Mouse (Mus musculus) thymus, postnatal 10 days (tissue): ENCODE data around the gene Rtbdn.

Experiments used
- DNase-seq, 2 experiments: peaks; one replicate each; pipeline ENCODE4 v3.0.0; 2021; ENCODE audit warnings: low spot score in 2 of 2

Rtbdn gene

DNA sequence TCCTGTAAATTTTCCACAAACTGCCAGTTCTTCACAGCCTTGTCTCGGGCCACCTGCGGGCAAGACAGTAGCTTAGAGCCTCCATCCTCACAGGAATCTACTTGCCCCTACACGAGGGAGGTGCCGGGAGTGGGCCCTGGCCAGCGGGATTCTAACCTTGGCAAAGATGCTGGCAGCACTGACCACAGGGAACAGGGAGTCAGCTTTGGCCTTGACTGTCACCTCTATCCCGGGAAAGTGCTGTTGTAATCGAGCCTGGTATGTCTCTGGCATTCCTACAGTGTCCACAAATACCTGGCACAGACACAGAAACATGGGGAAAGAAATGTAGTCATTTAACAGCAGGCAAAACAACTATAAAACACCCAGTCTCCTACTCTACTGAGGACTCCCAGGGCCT is 13.0 kb downstream of the Rtbdn start:
- DNase-seq, result no peak

DNA sequence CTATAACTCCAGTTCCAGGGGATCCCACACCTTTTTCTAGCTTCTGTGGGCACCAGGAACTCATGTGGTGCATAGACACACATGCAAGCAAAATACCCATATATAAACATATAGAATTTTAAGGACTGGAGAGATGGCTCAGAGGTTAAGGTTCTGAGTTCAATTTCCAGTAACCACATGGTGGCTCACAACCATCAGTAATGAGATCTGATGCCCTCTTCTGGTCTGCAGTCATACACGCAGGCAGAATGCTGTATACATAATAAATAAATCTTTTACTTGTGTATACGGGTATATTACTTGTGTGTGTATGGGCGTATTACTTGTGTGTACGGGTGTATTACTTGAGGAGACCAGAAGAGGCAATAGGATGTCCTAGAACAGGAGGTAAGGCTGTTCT is 17.2 kb downstream of the Rtbdn start:
- no peak for DNase-seq

DNA sequence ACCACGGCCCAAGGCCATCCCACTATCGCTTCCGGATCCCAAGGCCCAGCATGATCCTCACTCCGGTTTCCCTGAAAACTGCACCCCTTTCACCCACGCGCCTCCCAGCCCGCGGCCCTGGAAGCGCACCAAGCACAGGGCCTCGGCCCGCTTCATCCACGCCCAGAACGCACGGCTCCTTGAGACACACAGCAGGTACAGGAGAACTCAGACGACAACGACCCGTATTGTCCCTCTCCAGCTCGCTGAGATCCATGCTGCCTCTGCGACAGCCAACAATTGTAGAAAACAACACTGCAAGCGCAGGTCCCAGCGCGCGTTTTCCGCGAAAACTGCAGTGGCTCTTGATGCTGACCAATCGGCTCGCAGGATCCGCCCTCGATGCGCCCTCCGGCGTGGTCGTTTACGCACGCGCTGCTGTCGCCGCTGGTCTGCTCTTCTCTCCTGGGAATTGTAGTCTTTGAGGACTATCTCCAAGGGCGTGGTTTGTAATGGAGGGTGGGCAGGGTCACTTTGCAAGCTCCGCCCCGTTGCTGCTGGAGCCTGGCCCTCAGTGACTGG is 19.0 kb downstream of the Rtbdn start:
- DNase-seq, result peak; percentile 84 to 86

DNA sequence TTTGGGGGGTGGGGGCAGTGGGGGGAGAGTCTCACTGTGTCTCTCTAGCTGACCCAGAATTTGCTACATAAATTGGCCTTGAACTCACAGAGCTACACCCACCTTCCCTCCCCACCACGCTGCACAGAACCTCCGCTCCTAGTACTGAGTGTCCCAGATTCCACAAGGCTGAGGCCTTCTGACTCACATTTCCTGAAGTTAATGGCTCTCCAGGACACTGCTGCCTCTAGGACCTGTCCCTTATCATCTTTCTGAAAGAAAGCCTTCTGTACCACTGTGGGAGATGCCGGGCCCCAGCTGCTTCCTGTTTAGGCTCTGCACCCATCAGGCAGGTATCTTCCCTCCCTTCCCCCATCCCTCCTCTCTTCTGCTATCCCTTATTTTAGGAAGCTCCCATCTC is 19.8 kb downstream of the Rtbdn start:
- no peak for DNase-seq

DNA sequence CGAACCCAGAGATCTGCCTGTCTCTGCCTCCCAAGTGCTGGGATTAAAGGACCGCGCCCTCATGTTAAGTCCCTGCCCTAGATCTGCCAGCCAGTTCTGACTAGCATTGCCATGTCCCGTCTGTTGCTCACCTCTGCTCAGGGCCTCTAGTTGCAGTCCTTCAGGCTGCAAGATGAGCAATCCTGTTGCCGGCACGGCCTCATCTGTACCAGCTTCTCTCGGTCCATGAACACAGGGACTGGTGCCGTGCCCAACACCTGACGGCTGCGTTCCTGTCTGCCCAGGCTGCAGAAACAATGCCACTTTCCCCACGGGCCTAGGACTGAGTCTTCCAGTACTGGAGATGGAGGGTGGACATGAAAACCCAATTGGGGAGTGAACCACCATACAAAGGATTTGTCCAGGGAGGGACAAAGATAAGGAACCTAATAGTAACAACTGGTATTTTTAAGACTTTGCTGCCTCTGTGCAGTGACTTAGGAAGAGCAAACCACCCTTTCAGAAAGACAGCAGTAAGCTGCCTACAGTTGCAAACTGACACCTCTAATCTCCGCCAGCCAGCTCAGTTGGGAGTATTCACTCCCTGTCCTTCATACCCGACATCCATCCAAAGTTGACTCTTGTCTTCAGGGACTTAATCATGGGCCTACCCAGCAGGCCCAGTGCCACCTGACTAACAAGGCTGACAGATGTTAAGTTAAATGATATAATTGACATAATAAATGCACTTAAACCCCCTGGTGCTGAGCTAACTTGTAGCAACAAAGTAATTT is 20.9 kb downstream of the Rtbdn start:
- no peak for DNase-seq

DNA sequence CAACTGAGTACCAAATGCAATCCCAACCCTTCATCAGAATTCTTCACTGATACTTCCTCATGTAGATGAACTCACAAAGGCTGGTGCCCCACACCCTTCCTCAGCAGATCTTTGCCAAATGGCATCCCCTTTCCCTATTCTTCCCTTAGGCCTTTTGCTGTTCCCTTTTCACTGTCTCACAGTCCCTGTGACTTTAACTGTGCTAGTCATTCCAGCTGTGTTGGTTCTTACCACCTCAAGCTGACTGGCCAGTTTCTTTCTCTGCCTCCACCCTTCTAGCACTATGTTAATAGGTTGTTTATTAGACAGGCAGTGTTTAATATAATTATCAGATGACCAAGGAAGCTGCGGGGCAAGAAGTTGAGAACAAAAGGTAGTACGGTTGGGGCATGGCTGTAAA is 21.9 kb downstream of the Rtbdn start:
- no peak for DNase-seq

DNA sequence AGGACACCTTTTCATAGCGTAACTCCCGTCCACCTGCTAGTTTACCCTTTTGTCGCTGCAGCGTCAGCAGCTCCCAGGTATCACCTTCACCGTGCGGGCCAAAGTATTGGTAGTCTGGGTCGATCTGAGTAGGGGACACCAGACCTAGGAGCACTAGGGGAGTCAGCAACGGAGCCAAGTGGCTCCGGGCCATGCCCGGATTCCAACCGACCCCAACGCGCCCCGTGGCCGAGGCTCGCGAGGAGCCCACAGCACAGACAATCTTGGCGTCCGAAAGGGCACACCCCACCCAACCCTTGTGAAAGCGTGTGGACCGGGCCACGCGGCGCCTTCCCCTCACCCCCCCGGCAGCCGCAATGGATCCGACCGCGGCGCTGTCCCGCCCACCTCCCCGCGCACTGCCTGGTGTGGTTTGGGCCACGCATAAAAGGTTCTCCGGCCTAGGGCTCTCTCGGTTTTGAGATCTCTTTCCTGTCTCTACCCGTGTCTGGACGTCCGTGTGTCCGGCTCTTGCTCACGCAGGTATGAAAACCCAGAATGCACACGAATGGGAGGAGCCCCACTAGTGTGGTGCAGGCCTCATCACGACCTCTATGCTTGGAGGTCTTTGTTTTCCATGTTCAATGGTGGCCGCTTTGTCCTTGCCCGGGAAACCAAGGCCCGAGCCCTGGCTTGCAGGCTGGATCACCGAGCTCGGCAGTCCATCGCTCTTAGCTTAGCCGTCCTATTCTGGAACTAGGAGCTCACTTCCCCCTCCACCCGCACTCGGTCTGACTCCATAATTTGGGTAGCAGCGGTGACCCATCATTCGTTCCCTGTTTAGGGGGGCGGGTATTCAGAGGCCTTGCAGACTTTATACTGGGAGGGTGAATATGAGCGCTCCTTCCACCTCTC is 22.7 kb downstream of the Rtbdn start, which contains the start of the genes Gm49661, Prdx2 and Rnaseh2a:
Gene Gm49661 (minus strand): TSS at position 193 of the 894 bp plus-strand sequence.
Gene Prdx2 (plus strand): TSS at position 347 of the 894 bp plus-strand sequence.
Gene Rnaseh2a (minus strand): TSS at position 527 of the 894 bp plus-strand sequence.
- DNase-seq, result peak in 1 of 2 experiments; percentile 54

DNA sequence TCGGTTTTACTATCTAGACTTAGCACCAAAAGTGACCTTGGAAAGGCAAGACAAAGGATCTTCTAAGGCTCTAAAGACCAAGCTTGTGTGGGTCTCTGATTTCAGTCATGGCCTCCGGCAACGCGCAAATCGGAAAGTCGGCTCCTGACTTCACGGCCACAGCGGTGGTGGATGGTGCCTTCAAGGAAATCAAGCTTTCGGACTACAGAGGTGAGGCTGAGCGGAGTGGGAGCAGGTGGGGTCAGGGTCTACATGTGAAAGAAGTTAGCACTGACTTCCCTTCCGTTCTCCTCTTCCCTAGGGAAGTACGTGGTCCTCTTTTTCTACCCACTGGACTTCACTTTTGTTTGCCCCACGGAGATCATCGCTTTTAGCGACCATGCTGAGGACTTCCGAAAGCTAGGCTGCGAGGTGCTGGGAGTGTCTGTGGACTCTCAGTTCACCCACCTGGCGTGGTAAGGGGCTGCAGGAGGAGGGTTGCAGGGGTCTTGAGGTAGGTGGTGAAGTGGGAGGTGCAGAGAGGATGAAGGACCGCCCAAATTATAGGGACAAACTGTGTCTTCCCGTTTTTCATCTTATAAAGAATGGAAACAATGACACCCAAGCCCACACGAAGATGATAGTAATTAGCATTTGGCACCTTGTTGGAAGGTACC is 23.5 kb downstream of the Rtbdn start:
- no peak for DNase-seq

DNA sequence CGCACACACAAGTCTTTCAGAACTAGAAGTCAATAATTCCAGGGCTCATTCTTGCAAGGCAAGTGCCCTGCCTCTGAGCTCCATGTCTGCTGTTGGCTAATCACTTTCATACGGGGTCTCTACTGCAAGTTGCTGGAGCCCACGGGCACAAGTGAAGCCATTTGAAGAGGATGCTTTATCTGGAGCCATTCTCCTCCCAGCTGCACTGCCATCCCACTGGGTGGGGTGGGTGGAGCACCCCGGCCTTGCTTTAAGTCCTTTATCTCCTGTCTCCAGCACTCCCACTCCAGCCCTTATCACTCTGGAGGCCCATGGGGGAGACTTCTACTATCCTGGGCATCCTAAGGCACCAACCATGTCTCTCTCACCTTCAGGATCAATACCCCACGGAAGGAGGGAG is 24.1 kb downstream of the Rtbdn start:
- DNase-seq, result no peak

DNA sequence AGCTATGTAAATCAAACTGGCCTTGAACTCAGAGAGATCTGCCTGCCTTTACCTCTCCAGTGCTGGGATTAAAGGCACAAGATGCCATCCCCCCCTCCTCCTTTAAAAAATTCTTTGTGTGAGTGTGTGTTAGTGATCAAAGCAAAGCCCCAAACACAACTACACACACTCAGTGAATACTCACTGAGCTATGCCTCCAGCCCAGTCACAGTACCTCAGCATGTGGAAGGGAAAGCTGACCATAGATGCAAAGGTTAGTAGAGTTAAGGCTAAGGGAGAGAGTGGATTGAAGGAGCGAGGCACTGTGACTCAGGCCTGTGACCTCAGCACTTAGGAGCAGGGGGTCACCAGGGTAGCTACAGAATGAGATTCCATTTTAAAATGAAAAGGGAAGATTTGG is 26.3 kb downstream of the Rtbdn start:
- DNase-seq, result no peak

DNA sequence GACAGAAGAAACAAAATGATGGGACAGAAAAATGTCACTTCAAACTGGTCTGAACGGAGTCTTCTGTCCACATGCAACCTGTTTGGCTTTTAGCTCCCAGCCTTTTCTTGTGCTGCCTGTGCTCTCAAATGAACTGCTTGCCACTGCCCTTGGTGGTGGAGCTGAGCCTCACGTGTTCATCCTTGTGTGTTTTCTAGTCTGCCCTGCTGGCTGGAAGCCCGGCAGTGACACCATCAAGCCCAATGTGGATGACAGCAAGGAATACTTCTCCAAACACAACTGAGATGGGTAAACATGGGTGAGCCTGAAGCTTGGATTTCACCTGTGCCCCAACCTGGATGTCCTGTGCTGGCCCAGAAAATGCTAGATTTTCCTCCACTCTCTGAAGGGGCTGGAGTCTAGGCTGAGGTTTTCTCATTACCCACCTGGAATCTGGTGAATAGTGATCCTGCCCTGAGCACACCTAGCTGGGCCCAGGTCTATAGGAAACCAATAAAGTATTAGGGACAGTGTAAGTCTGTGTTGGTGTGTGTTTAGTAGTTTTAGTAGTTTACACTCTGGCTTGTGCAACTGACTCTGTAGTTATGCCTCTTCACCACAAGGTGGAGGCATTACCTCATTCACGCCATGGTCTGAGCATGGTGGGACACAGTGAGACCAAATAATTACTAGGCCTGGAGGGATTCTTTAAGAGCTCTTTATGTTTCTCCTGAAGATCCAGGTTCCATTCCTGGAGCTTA is 27.2 kb downstream of the Rtbdn start:
- DNase-seq, result peak in 1 of 2 experiments; percentile 57

DNA sequence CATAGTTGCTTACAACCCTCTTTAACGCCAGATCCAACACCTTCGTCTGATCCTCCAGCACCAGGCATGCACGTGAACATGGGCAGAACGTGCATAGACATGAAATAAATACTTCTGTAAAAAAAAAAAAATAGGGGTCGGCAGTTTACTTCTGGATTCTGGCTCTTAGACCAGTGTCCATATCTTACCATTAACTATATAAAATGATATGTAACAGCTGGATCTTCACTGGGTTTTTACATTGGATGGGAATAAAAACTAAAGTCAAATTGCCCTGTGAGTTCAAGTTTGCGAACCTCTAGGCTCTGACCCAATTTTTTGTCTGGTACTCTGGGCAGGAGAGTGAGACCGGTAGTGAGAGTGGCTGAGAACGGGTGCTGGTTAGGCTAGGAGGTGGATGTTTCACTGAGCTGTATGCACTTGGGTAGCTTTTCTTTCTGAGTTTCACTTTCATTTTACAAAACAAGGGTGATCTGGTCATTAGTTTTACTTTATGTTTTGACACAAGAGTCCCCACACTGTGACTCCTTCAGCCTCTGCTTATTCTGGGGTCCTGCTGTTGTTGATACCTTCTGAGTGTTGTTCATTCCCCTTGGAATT is 27.9 kb downstream of the Rtbdn start:
- no peak for DNase-seq

DNA sequence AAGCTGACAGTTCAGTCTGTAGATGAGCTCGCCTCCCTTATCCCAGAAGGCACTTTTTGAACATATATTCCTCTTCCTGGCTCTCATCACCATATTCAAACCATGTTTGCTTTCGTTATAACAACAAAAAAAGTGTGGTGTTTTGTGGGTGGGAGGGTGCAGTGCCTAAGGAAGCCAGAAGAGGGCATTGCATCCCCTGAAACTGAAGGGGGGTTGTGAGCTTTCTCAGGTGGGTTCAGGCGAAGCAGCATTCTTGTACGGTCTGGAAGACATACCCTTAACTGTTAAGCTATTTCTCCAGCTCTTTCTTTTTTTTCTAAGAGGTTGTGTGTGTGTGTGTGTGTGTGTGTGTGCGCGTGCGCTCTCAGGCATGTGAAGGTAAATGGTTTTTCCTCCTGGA is 28.6 kb downstream of the Rtbdn start:
- peak; percentile 77 to 84 for DNase-seq

DNA sequence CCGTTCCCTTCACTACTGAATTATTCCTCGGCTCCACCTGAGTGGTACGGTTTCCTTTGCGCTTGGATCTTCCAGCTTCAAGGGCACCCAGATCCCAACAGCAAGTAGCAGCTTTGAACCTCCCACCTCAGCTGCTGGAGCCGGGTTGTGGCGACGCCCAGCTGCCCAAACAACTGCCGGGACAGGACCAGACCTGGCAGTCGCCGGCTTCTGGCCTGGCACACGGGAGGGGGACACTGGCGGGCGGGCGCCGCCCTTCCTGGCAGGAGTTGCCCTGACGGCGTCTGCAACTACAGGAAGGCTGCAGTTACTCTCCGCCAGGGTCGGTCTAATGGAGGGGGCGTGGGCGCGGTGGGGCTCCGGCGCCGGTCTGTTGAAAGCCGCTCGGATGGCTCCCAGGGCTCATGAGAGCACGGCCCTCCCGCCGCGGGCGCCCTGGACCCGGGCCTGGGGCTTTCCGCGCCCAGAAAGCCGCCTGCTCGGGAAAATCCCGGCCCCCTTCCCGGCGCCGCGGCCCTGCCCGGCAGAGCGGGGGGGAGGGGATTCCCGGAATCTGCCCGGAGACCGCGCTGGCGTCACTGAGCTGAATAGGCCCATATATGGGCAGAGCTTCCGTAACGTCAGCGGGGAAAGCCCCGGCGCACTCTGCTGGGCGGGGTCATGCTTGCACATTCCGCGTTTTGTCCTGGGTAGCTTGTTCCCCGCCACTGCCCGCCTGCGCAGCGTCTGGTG is 29.4 kb downstream of the Rtbdn start:
- DNase-seq, result peak; percentile 90 to 92

DNA sequence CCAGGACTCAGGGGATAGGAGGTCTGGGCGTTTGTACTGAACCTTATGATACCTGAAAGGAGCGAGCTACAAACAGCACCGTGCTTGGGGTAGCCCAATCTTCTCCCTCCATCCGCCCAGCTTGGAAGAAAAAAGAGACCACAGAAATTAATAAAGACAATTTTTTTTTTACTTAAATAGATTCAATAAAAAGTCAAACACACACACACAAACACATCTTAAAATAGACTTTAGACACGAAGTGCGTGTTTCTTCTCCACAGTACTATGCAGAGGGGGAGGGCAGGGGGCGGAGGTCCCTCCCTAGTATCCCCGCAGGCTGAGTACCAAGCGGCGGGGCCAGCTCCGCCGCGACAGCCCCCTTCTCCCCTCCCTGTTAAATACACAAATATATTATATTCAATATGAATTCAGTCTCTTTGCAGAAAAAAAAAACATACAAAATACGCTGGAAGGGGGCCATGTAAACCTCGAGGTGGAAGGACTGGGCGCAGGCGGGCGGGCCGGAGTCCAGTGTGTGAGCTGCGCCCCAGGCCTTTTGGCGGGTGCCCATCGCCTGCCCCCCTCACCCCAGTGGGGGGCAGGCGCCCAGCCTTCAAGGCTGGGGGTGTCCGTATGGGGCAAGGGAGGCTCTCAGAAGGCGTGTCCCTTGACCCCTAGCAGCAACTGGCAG is 30.1 kb downstream of the Rtbdn start:
- no peak for DNase-seq

DNA sequence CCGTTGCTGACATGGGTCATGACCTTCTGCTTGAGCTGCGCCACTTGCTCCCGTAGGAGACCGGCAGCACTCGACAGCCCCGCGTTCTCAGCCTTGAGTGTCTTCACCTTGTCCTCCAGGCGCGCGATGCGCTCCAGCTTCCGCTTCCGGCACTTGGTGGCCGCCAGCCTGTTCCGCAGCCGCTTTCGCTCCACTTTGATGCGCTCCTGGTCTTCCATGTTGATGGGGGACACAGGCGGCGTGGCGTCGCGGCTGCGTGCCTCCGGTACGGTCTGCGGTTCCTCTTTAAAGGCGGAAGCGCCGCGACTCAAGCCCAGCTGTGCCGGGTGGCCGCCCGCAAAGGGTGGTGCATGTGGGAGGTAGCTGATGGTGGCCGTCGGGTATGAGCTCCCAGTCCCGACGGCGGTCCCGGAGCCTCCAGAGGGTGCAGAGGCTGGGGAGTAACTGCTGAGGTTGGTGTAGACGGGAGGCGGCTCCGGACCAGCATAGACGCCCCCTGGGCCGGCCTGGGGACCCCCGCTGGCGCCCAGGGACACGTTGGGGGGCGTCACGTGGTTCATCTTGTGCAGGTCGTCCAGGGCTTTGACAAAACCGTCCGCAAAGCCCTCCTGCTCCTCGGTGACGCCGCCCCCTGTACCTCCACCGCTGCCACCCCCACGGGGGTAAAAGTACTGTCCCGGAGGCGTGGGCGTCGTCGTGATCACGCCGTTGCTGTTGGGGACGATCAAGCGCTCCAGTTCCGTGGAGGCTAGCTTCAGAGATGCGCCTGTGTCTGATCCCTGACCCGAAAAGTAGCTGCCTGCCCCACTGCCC is 30.9 kb downstream of the Rtbdn start:
- peak; percentile 75 to 78 for DNase-seq

DNA sequence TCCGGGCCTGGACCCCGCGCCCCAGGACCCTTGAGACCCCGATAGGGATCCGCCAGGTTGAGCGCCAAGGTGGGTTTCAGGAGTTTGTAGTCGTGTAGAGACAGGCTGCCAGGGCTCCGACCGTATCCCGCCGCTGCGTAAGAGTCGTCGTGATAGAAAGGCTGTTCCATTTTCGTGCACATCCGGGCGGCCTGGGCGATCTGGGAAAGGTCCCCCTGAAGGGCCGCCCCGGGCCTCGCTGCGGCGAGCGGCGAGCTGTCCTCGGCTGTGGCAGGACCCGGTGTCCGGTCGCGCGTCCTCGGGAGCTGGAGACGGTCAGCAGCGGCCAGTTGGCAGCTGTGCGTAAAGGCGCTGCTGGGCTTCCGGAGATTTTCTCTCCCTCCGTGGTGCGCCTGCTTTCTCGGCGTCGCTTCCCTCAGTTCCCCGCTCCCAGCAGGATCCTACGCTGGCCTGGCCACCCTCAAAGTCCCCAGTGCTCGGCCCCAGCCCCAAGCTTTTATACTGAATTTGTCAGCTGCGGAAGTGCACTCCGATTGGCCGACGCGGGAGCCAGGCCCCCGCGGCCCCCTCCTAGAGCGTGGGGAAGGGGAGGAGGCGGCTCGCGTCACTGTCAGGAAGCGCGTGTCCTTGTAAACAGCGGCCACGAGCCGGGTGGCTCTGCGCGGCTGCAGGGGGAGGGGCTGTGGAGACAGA is 31.6 kb downstream of the Rtbdn start, which contains the start of gene Junb:
Gene Junb (minus strand): TSS at position 471 of the 693 bp plus-strand sequence.
- DNase-seq, result peak; percentile 91 to 92
